Mouse (Mus musculus) heart, postnatal 10 days (tissue): ENCODE results near the gene Zbtb9. TPM values are rescaled to one million over a fixed set of nuclear protein-coding genes. Genes with fewer than 3 reads are reported as not detected.
"Not testable (repeated sequence)": the region's sequence is repeated elsewhere in the genome, so short reads cannot be mapped to it uniquely, and the experiment has no call there.

Experiments used
- DNase-seq, 2 experiments: peaks; one replicate each; pipeline ENCODE4 v3.0.0; 2021
- intact Hi-C: fragments of 180-260 bp; cut with DNase I; formaldehyde crosslinking; loops from one replicate; pipeline ENCODE4 v1.15.1; 2025
- total RNA-seq, 2 experiments: library from RNA; stranded (reverse); gene quantifications; 2 replicates each; pipeline ENCODE4 v1.2.3; 2021

Zbtb9 gene
- total RNA-seq, 2 experiments from 2014 or later, result 2.7 to 4.9 TPM

DNA sequence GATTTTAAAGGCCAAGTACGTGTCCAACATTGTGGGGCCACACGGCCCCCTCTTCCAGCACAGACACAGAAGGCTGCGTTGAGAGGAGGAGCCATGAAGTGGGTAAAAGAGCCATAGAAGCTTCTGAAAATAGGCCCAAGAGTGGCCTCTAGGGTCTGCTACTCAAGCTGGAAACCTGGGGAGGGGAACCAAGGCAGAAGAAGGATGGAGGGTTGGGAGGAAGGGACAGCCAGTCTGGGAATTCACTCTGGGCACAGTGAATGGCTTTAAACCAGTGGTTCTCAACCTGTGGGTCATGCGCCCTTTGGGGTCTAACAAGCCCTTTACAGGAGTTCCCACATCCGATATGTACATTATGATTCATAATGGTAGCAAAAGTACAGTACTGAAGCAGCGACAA lies 3.7 kb upstream of the Zbtb9 start:
- intact Hi-C loops, result no loop called here
- DNase-seq, result no peak

DNA sequence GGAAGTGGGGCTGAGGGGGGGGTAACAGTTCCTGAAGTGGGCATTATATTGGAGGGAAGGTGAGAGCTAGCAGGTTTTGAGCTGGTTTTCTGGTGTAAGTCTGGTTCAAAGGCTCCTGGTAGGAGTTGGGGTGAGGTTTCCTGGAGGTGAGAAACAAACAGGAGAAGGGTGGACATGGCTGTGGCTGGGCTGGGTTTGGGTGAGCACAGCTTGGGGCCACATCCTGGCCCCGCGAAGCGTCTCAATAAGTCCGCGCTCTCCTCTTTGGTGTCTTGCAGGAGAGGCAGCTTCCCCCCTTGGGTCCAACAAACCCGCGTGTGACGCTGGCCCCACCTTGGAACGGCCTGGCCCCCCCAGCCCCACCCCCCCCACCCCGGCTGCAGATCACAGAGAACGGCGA lies 2.7 kb upstream of the Zbtb9 start:
- intact Hi-C loops, result no loop called here
- DNase-seq, result no peak

DNA sequence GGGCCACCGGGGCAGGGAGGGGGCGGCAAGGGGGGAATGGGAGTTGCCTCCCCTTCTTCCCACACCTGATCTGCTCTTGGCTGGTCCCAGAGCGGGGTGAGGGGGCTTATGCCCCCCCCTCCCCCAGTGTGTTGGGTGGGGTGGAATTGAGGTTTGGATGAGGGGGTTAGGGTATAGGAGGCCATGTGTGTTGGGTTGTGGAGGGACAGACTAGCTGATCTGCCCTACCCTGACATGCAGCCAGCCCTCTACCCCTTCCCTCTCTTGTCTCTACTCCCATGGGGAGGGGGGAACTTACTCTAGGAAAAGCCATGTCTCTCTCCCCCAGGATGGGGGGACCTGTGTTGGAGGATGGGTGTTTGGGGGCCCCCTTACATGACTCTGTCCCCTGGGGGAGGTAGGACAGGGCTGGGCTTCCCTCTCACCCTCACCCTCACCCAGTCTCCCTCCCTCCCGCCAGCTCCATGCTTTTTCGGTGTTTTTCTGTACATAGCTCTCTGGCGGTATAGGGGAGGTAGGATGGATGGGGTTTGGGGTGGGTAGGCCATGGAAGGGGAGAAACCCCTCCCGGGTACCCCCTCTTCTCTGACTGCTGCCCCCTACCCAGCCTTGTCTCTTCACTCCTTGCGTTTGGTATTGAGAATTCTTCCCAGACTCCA lies 1.6 kb upstream of the Zbtb9 start:
- intact Hi-C loops, result no loop called here

DNA sequence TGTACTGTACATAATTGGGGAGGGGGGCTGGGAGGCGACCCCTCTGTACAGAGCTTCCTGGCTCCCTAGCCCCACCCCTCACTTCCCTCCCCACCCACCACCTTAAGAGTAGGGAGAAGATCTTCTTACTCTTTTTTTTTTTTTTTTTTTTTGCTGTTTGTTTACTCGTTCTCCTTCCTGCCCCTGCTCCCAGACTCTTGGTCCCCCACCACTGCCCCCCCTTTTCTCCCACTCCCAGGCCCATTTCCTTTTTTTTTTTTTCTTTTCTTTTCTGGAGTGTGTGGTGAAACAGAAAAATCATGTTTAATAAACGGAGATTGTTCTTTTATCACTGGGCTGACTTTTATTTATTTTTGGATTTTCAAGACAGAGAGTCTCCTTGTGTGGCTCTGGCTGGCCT lies 860 bp upstream of the Zbtb9 start:
- DNase-seq, result no peak
- intact Hi-C loops, result no loop called here

More for the DNA sequence above, 1.6 kb upstream of the Zbtb9 start:
- DNase-seq, result no peak

DNA sequence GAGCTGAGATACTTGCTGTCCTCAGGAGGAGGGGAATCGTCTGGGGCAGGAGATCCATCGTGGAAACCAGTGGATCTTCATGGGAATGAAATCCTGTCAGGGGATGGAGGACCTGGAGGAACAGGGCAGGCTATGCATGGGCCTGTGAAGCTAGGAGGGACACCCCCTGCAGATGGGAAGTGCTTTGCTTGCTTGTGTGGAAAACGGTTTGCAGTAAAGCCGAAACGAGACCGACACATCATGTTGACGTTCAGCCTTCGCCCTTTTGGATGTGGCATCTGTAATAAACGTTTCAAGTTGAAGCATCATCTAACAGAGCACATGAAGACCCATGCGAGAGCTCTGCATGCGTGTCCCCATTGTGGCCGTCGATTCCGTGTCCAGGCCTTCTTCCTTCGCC lies 1.6 kb downstream of the Zbtb9 start:
- DNase-seq, result no peak
- intact Hi-C loops, result no loop called here

DNA sequence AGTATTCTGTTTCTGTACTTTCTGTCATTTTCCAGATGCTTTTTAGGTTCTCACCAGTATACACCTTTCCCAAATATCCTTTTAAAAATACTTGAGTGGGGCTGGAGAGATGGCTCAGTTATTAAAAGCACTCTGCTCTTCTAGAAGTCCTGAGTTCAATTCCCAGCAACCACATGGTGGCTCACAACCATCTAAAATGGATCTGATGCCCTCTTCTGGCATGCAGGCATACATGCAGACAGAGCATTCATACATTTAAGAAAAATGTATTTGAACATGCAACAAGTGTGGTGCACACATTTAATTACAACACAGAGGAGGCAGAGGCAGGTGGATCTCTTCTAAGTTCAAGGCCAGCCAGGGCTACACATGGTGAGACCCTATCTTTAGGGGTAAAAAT lies 2.4 kb downstream of the Zbtb9 start:
- no peak for DNase-seq
- intact Hi-C loops, result no loop called here

DNA sequence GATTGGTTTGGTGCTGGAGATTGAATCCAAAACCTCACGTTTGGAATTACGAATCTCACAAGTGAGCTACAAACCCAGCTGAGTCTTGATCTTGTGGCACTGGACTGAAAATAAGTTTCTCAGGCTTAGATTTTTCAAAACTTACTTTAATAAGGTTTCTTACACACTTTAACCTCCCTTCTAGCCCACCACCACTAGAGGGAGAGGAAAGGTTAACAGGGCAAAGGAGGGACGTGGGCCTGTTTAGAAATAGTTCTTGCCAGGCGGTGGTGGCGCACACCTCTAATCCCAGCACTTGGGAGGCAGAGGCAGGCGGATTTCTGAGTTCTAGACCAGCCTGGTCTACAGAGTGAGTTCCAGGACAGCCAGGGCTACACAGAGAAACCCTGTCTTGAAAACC lies 4.4 kb downstream of the Zbtb9 start:
- DNase-seq, intact Hi-C loops: not testable (repeated sequence)

DNA sequence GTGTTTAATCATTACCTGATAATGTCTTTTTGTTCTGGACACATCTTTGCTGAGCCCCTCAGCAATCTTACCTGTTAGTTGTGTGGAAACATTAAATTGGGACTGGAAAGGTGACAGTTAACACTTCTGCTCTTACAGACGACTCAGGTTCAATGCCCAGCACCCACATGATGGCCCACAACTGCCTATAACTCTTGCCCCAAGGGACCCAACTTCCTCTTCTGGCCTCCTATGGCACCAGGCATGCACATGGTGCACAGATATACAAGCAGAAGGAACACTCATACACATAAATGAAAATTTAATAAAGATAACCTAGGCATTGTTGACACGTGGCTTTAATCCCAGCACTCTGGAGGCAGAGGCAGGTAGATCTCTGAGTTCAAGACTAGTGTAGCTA lies 6.5 kb downstream of the Zbtb9 start:
- intact Hi-C loops, result no loop called here
- no peak for DNase-seq

DNA sequence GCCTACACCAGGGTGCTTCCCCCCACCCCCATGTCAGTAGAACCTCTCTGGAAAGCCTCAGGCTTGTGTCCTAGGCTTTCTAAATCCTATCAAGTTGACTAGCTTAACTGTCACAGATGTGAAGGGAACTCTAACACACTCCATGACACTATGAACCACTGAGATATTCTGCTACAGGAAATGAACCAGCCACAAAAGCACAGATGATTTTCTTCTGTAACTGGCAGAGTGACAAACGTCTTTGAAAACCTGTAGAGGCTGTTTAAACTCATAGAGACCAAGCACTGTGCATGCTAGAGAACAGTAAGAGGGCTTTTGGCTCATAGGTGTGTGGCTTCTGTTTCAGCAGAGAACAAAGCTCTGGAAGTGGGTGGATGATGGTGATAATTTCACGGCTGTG lies 8.1 kb downstream of the Zbtb9 start:
- DNase-seq, result no peak
- intact Hi-C loops, result no loop called here

DNA sequence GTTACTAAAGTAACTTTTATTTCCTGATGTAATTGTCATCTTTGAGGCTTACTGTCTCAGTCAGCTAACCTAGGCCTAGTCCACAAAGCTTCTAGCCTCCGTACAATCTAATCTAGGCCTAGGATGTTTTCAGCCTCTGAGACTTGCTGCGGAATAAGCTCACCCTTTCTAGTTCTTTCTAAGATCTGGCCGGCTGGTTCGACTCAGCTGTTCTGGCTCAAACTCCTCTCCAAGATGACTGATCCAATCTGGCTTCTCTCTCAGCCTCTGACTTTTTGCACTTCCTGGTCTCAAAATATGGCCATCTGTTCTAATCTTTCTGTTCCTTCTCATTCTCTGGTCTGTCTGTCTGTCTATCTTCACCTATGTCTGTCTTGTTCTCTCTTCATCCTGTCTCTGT lies 10.4 kb downstream of the Zbtb9 start:
- peak; percentile 45 to 46 for DNase-seq
- intact Hi-C loops, result no loop called here

DNA sequence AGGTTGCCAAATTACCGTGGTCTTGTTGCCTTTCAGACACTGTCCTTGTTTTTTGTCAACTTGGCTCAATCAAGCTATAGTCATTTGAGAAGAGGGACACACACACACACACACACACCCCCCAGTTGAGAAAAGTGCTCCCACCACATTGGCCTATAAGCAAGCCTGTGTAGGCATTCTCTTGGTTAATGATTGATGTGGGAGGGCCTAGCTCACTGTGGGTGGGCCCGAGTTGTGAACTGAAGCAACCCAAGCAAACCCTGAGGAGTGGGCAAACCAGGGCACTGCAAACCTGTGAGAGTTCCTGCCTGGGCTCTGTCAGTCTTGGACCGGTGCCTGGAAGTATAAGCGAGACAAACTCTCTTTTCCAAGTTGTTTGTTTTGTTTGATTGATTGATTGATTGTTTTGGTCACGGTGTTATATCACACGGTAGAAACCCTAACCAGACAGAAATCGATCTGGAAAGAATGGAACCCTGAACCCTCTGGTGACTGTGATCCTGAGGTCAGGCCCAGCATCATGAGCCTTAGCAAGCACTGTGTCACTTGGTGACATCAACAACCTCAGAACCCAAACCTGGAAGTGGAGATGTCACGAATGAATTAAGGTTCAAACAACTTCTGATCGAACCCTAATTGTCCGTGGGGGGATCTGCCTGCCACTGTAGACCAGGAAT lies 12.7 kb downstream of the Zbtb9 start:
- no peak for DNase-seq
- intact Hi-C loops, result no loop called here

DNA sequence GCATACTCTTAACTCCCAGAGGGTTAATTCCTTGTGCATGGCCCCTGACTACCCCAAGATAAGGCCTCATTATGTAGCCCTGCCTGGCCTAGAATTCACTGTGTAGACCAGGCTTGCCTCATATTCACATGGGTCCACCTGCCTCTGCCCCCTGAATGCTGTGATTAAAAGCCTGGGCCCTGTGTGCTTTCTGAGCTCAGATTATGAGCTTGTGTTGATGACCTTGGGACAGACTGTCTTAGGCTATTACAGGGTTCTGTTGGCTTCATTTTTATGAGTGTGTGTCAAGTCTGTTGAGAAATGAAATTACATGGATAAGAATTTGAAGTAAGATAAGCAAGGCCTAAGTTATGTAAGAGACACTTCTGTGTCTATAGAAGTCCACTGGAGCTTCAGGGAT lies 17.6 kb downstream of the Zbtb9 start:
- DNase-seq, result no peak
- intact Hi-C loops, result no loop called here

DNA sequence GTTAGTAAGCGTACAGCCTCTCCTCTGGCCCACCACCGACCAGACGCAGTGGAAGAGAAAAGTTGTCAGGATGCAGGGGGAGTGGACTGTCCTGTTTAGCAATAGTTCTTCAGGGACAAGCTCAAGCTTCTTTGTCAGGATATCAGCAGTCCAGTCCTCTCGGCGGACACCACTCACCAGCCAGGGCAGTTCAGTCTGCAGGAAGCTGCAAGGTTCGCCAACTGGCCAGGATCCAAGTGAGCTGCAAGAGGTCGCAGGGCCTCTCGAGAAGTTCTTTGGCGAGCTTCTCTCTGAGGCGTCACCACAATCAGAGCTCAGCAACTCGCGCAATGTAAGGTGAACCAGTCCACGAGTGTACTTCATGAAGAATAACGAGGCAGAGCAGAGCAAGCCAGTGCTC lies 21.4 kb downstream of the Zbtb9 start:
- DNase-seq, result peak; percentile 82 to 85
- intact Hi-C loops, result no loop called here

DNA sequence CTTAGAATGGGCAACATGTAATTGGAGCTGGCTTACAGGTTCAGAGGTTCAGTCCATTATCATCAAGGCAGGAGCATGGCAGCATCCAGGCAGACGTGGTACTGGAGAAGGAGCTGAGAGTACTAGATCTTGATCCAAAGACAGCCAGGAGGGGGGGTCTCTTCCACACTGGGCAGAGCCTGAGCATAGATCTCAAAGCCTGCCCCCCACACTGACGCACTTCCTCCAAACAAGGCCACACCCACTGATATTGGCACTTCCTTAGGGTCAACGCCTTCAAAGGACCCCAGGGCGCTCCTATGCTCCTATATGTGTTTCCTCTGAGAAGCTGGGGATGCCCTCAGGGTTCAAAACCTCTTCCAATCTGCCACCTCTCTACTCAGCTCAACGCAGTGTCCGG lies 22.0 kb downstream of the Zbtb9 start:
- DNase-seq, result no peak
- intact Hi-C loops, result no loop called here

DNA sequence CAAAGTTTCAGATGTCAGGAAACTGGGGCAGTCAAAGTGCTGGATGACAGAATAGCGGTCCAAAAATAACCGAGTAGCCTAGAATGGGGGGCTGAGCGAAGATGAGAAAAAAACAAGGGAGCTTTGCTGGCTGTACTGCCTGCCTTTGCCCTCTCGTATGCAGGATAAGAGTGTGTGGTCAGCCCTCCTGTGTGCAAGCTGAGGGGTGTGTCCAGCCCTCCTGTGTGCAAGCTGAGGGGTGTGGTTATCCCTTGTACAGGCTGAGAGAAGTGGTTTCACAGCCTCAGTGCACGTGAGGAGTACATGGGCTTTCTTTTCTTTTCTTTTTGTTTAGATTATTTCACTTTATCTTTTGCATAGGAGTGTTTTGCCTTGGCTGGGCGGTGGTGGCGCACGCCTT lies 22.6 kb downstream of the Zbtb9 start:
- no peak for DNase-seq
- intact Hi-C loops, result no loop called here

DNA sequence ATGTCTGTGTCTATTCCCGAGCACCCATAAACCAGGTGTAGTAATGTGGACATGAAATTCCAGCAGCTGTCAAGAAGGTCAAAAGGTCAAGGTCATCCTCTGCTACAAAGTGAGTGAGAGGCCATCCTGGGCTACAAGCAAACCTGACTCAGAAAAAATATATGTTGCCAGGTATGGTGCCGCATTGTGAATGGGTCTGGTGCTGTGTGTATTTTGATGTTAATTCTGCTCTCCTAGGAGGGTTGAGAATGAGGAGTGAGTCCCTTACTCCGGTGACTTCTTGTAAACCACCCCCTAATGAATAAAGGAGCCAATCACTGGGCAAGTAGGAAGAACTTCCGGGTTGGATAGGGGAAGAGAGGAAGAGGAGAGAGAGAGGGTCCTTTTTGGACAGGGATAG lies 24.7 kb downstream of the Zbtb9 start:
- no peak for DNase-seq
- intact Hi-C loops, result no loop called here

DNA sequence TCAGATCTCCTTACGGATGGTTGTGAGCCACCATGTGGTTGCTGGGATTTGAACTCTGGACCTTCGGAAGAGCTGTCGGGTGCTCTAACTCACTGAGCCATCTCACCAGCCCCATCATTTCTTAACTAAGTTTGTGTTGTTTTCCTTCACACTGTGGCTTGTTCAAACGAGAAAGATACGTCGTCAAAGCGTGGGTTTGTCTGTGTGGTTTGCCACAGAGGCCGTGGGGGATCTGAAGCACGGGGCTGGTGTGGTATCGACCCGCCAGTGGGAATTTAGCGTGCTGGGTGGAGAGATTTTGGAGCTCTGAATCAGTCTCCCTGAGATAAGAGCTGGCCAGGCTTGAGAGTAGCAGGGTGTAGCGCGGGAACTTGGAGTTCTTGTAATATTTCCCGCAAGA lies 25.3 kb downstream of the Zbtb9 start:
- intact Hi-C loops, result no loop called here
- DNase-seq, result no peak

DNA sequence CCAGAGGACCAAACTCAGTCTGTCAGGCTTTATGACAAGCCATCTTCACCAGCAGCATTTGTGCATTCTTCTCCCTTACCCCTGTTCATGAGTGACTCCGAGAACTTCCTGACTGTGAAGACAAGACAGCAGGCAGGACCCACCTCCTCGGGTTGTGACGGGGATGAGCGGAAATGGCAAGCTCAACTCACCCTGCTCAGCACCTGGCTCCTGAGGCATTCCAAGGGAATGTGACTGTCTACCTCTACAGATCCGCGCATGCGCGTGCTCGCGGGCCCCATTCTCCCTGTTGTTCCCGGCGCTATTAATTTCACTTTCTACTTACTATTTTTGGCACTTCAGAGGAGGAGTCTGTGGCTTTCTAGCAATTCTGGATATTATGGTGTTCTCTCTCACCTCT lies 27.0 kb downstream of the Zbtb9 start:
- intact Hi-C loops, result no loop called here
- DNase-seq, result no peak

DNA sequence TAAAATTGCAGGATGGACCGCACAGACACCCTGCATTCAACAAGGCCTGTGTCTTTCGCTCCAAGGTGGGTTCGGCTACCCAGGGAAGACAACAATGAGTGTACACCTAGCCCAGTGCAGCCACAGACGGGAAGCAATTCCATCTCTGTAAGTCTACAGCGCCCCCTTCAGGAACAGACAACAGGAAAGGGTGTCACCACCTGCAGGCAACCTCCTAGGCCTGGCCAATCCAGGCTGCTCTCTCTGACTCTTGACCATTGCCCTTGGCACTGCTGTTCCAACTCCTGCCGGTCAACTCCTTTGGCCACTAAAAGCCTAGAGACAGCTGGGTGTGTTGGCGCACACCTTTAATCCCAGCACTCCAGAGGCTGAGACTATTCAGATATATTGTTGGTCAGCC lies 28.2 kb downstream of the Zbtb9 start:
- intact Hi-C loops, result no loop called here

DNA sequence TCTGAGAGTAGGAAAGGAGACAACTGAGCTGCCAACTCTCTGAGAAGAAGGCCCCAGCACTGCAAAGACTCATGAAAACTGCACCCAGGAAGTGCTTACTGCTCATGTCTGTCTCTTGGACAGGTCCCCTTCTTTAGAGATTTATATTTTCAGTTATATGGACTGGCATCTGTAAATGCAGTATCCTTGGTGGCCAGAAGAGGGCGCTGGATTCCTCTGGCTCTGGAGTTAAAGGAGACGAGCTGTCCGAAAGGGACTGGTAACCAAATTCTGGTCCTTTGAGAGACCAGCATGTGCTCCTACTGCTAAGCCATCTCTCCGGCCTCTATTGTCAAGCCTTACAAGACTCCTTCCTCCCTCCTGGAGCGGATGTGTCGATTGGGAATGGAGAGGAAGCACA lies 28.9 kb downstream of the Zbtb9 start:
- intact Hi-C loops, result no loop called here
- peak in 1 of 2 experiments; percentile 34 for DNase-seq

More for the DNA sequence above, 28.2 kb downstream of the Zbtb9 start:
- peak in 1 of 2 experiments; percentile 40 for DNase-seq

DNA sequence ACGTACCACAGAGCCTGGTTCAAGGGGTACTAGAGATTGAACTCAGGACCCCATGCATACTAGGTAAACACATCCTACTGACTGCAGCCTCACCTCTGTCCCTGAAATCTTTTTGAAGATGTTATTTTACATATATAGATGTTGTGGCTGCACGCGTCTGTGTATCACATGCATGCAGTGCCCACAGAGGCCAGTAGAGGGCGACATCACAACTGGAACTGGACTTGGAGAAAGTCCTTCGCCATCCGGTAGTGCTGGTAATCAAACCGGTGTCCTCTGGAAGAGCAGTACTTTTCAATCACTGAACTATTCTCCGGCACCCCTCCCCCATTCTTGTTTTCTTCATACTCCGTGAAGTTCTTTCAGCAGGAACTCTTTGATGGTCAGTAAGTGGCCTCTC lies 31.5 kb downstream of the Zbtb9 start:
- intact Hi-C loops, result loop anchor here (2.0 kb wide), 1 partner anchor 20 kb away; no protein-coding TSS in a partner anchor
- DNase-seq, result peak; percentile 49 to 78

DNA sequence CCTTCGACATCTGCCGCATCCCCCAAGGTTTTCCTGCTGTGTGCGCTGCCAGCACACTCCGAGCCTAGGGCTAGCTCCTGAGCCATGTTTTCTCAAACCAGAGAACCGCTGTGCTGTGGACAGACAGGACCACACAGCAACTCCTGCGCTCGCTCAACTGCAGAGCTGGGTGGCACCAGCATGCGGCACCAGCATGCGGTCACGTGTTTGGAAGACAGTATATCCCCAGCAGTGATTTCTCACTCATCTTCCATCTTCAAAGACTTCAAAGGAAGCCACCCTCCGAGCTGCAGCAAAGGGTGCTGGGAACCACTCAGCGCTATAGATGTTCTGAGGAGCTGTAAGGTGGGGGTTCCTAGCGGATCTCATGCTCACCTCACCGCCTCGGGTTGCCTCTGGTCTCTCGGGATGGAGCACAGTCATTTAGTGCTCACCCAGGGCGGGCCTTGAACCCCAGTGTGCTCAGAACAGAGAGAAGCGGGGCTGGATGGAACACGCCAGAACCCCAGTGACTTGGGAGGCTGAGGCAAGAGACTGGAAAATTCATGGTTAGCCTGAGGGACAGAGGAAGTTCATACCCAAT lies 32.0 kb downstream of the Zbtb9 start:
- DNase-seq, result no peak
- intact Hi-C loops, result loop anchor here (2.0 kb wide), 1 partner anchor 20 kb away; no protein-coding TSS in a partner anchor
